In genomic region chr9:58554908-58555684, GRCm38 (mm10) we compare ENCODE assay signal across 8 mouse cellular contexts. TPM values are rescaled to one million over a fixed set of nuclear protein-coding genes. Genes with fewer than 3 reads are reported as not detected.
DNase-seq lines count a peak whose midpoint lies in the region; ATAC-seq and TF ChIP-seq lines count a peak whose summit lies in the region.

TSS of gene Cd276 (minus strand) at chr9:58555437.

- peak within 1 kb of the TSS; percentile 56 for H3K4me3 ChIP-seq in cortical plate, adult 2 months (ENCODE audit: insufficient read depth, low read length)
- H3K4me3 ChIP-seq in intestine, embryonic 14.5 days (ENCODE audit: low read depth, low read length), result peak within 1 kb of the TSS; percentile 82
- peak within 1 kb of the TSS; percentile 81 for H3K4me3 ChIP-seq in midbrain, embryonic 11.5 days (ENCODE audit: low read depth, low read length)

- no peaks in the 10 kb centered on the region for H3K27me3 ChIP-seq in intestine, embryonic 14.5 days (replicated peaks; ENCODE audit: control insufficient read depth, insufficient read depth, low read length)
- no peaks in the 10 kb centered on the region for H3K27me3 ChIP-seq in midbrain, embryonic 11.5 days (ENCODE audit: control insufficient read depth, insufficient read depth, low read length)

- H3K36me3 ChIP-seq in intestine, embryonic 14.5 days (ENCODE audit: control insufficient read depth, insufficient read depth, low read length), result no peaks in the 10 kb centered on the region
- H3K36me3 ChIP-seq in midbrain, embryonic 11.5 days (ENCODE audit: control insufficient read depth, insufficient read depth, low read length), result no peaks in the 10 kb centered on the region

- peak within 1 kb of the TSS; percentile 90 for H3K9ac ChIP-seq in intestine, embryonic 14.5 days (ENCODE audit: low read length)
- H3K9ac ChIP-seq in midbrain, embryonic 11.5 days (ENCODE audit: low read length), result peak within 1 kb of the TSS; percentile 98

- TF ChIP-seq POLR2A in cortical plate, adult 2 months (IDR thresholded peaks at IDR 0.05; ENCODE audit: extremely low read depth, insufficient read depth, low read length), result peak; percentile 62; the same call in 1 of the 2 replicates

- WGBS in intestine, embryonic 14.5 days, result under 1% methylated on average over 65 of the region's 68 CpGs
- WGBS in midbrain, embryonic 11.5 days, result 0% methylated on average over 67 of the region's 68 CpGs

- H3K4me1 ChIP-seq in cortical plate, adult 2 months (ENCODE audit: control insufficient read depth, insufficient read depth, low read length), result peaks cover 7% of the 10 kb centered on the region
- peaks cover 23% of the 10 kb centered on the region for H3K4me1 ChIP-seq in intestine, embryonic 14.5 days (replicated peaks; ENCODE audit: control insufficient read depth, insufficient read depth, low read length)
- H3K4me1 ChIP-seq in midbrain, embryonic 11.5 days (ENCODE audit: control insufficient read depth, insufficient read depth, low read length), result peaks cover 10% of the 10 kb centered on the region

- no peaks in the 10 kb centered on the region for H3K9me3 ChIP-seq in intestine, embryonic 14.5 days (ENCODE audit: control insufficient read depth, low read length)
- no peaks in the 10 kb centered on the region for H3K9me3 ChIP-seq in midbrain, embryonic 11.5 days (ENCODE audit: control insufficient read depth, low read length)

- intact Hi-C loops in gastrocnemius, postnatal 14 days (cut with DNase I; ENCODE audit: low total_unique reads), result no loop called here
- intact Hi-C loops in left cerebral cortex, postnatal 36 days (cut with DNase I), result loop anchor here (1.0 kb wide), 1 partner anchor 27 kb away; the partner anchor contains the start of gene Nptn

- peak within 1 kb of the TSS; percentile 84 for H3K4me2 ChIP-seq in intestine, embryonic 14.5 days (ENCODE audit: low read length)
- peak within 1 kb of the TSS; percentile 95 for H3K4me2 ChIP-seq in midbrain, embryonic 11.5 days

- H3K27ac ChIP-seq in cortical plate, adult 2 months (ENCODE audit: insufficient read depth, low read length), result peak within 1 kb of the TSS; percentile 94
- H3K27ac ChIP-seq in intestine, embryonic 14.5 days (ENCODE audit: low read depth), result peak within 1 kb of the TSS; percentile 91
- peak within 1 kb of the TSS; percentile 77 for H3K27ac ChIP-seq in midbrain, embryonic 11.5 days (ENCODE audit: low read depth, low read length)

- DNase-seq in layer of hippocampus, adult 11-12 months (ENCODE audit: low spot score), result peak; percentile 73
- no peak for DNase-seq in layer of hippocampus, adult 9-10 months (ENCODE audit: low spot score)
- DNase-seq in gastrocnemius, postnatal 14 days, result peak; percentile 78
- peak; percentile 86 for DNase-seq in intestine, embryonic 14.5 days (ENCODE audit: low spot score)
- peak; percentile 77 to 78 for DNase-seq in left cerebral cortex, postnatal 36 days (ENCODE audit: low spot score in 2 of 2)
- DNase-seq in midbrain, embryonic 11.5 days (ENCODE audit: low spot score, missing footprints), result peak; percentile 97
- DNase-seq in telencephalon, adult 2 months (ENCODE audit: low read depth, low spot score), result peak; percentile 88

- no peak for TF ChIP-seq CTCF in cortical plate, adult 2 months (IDR thresholded peaks at IDR 0.05; ENCODE audit: extremely low read depth, insufficient read depth, low read length)

- peak; percentile 75 for ATAC-seq in intestine, embryonic 14.5 days (replicated peaks; ENCODE audit: low FRiP score, low TSS enrichment, low read depth)
- peak; percentile 82 for ATAC-seq in midbrain, embryonic 11.5 days (ENCODE audit: low FRiP score)

RNA-seq across cellular contexts. Expression of gene Cd276, which starts in this region (rescaled TPM):
- 9.0 and 9.2 TPM in 2 replicates for polyA plus RNA-seq in cortical plate, adult 2 months (2012; rRNA removed)
- total RNA-seq in gastrocnemius, postnatal 14 days (2021), result 10 to 100 TPM; 15.6 to 25.1 TPM
- 35.6 and 37.5 TPM in 2 replicates for polyA plus RNA-seq in intestine, embryonic 14.5 days (2014; fragmentation: Nextera tagmentation; extraction: Ambion mirVana)
- total RNA-seq in left cerebral cortex, postnatal 36 days (2021), result 1 to 10 TPM; 8.7 to 8.8 TPM
- 22.5 and 23.8 TPM in 2 replicates for polyA plus RNA-seq in midbrain, embryonic 11.5 days (2014; fragmentation: Nextera tagmentation; extraction: Ambion mirVana)
